Mouse (Mus musculus): ENCODE data around the gene Ell2. TPM values are rescaled to one million over a fixed set of nuclear protein-coding genes. Genes with fewer than 3 reads are reported as not detected.

Ell2 gene
- polyA plus RNA-seq, 2 experiments: 7.7 to 9.4 TPM

- no peaks in the 10 kb centered on the region for H3K4me1 ChIP-seq (ENCODE audit: control insufficient read depth, insufficient read depth, low read length)
- H3K9ac ChIP-seq (ENCODE audit: low read depth, low read length, severe bottlenecking): no peak overlapping the region
- ATAC-seq (ENCODE audit: low FRiP score, low read depth) (no peak), DNase-seq (ENCODE audit: low spot score) (no peak)
- TF ChIP-seq POLR2A (IDR thresholded peaks at IDR 0.05; ENCODE audit: borderline replicate concordance, extremely low read depth, insufficient read depth, insufficient read length): no peak
- no peak overlapping the region for H3K4me3 ChIP-seq (replicated peaks; ENCODE audit: low read length)
- no peaks in the 10 kb centered on the region for H3K27me3 ChIP-seq (ENCODE audit: control insufficient read depth, insufficient read depth, low read length)
- 58% methylated on average over 5 of the region's 5 CpGs for WGBS
- H3K36me3 ChIP-seq (ENCODE audit: control insufficient read depth, insufficient read depth, low read length): 0 out of 2 replicates have a peak, but pooled peaks cover 4% of the 10 kb centered on the region
- H3K4me2 ChIP-seq (replicated peaks; ENCODE audit: low read depth, low read length, severe bottlenecking): no peak overlapping the region
- H3K27ac ChIP-seq (replicated peaks; ENCODE audit: low read depth, low read length): no peak overlapping the region
- H3K9me3 ChIP-seq (ENCODE audit: control insufficient read depth, low read length): no peaks in the 10 kb centered on the region
These were observed 59.7 kb downstream of the Ell2 start for GRCm38 (mm10) chr13:75766238-75766637.

GRCm38 (mm10) chr13:75766967-75767366, 60.4 kb downstream of the Ell2 start:
- Histone ChIP-seq H3K9ac (ENCODE audit: low read depth, low read length, severe bottlenecking) (no peak overlapping the region), H3K4me1 (ENCODE audit: control insufficient read depth, insufficient read depth, low read length) (no peaks in the 10 kb centered on the region), H3K9me3 (ENCODE audit: control insufficient read depth, low read length) (no peaks in the 10 kb centered on the region), H3K36me3 (ENCODE audit: control insufficient read depth, insufficient read depth, low read length) (0 out of 2 replicates have a peak, but pooled peaks cover 4% of the 10 kb centered on the region), H3K27ac (replicated peaks; ENCODE audit: low read depth, low read length) (no peak overlapping the region), H3K4me2 (replicated peaks; ENCODE audit: low read depth, low read length, severe bottlenecking) (no peak overlapping the region), H3K27me3 (ENCODE audit: control insufficient read depth, insufficient read depth, low read length) (no peaks in the 10 kb centered on the region), H3K4me3 (replicated peaks; ENCODE audit: low read length) (no peak overlapping the region)
- ATAC-seq (ENCODE audit: low FRiP score, low read depth) (no peak), DNase-seq (ENCODE audit: low spot score) (no peak)
- WGBS: 77% methylated on average over 2 of the region's 2 CpGs
- TF ChIP-seq POLR2A (IDR thresholded peaks at IDR 0.05; ENCODE audit: borderline replicate concordance, extremely low read depth, insufficient read depth, insufficient read length): no peak

GRCm38 (mm10) chr13:75770744-75771143, 64.2 kb downstream of the Ell2 start:
- no peaks in the 10 kb centered on the region for H3K4me1 ChIP-seq (ENCODE audit: control insufficient read depth, insufficient read depth, low read length)
- no peaks in the 10 kb centered on the region for H3K36me3 ChIP-seq (ENCODE audit: control insufficient read depth, insufficient read depth, low read length)
- H3K27ac ChIP-seq (replicated peaks; ENCODE audit: low read depth, low read length): no peak overlapping the region
- H3K9ac ChIP-seq (ENCODE audit: low read depth, low read length, severe bottlenecking): no peak overlapping the region
- ATAC-seq (ENCODE audit: low FRiP score, low read depth) (no peak), DNase-seq (ENCODE audit: low spot score) (no peak)
- no peaks in the 10 kb centered on the region for H3K27me3 ChIP-seq (ENCODE audit: control insufficient read depth, insufficient read depth, low read length)
- no peak overlapping the region for H3K4me2 ChIP-seq (replicated peaks; ENCODE audit: low read depth, low read length, severe bottlenecking)
- 97% methylated on average over 2 of the region's 2 CpGs for WGBS
- no peak for TF ChIP-seq POLR2A (IDR thresholded peaks at IDR 0.05; ENCODE audit: borderline replicate concordance, extremely low read depth, insufficient read depth, insufficient read length)
- H3K4me3 ChIP-seq (replicated peaks; ENCODE audit: low read length): no peak overlapping the region
- no peaks in the 10 kb centered on the region for H3K9me3 ChIP-seq (ENCODE audit: control insufficient read depth, low read length)

GRCm38 (mm10) chr13:75771404-75771803, 64.8 kb downstream of the Ell2 start:
- no peak for ATAC-seq (ENCODE audit: low FRiP score, low read depth)
- H3K4me1 ChIP-seq (ENCODE audit: control insufficient read depth, insufficient read depth, low read length): no peaks in the 10 kb centered on the region
- H3K4me2 ChIP-seq (replicated peaks; ENCODE audit: low read depth, low read length, severe bottlenecking): no peak overlapping the region
- no peak overlapping the region for H3K4me3 ChIP-seq (replicated peaks; ENCODE audit: low read length)
- DNase-seq (ENCODE audit: low spot score): no peak
- no peaks in the 10 kb centered on the region for H3K9me3 ChIP-seq (ENCODE audit: control insufficient read depth, low read length)
- H3K27me3 ChIP-seq (ENCODE audit: control insufficient read depth, insufficient read depth, low read length): no peaks in the 10 kb centered on the region
- no peak for TF ChIP-seq POLR2A (IDR thresholded peaks at IDR 0.05; ENCODE audit: borderline replicate concordance, extremely low read depth, insufficient read depth, insufficient read length)
- H3K9ac ChIP-seq (ENCODE audit: low read depth, low read length, severe bottlenecking): no peak overlapping the region
- 85% methylated on average over 4 of the region's 4 CpGs for WGBS
- no peak overlapping the region for H3K27ac ChIP-seq (replicated peaks; ENCODE audit: low read depth, low read length)
- H3K36me3 ChIP-seq (ENCODE audit: control insufficient read depth, insufficient read depth, low read length): no peaks in the 10 kb centered on the region

GRCm38 (mm10) chr13:75771984-75772730, 65.6 kb downstream of the Ell2 start:
- no peak for ATAC-seq (ENCODE audit: low FRiP score, low read depth)
- H3K27me3 ChIP-seq (ENCODE audit: control insufficient read depth, insufficient read depth, low read length): no peaks in the 10 kb centered on the region
- H3K4me2 ChIP-seq (replicated peaks; ENCODE audit: low read depth, low read length, severe bottlenecking): no peak overlapping the region
- no peak for TF ChIP-seq POLR2A (IDR thresholded peaks at IDR 0.05; ENCODE audit: borderline replicate concordance, extremely low read depth, insufficient read depth, insufficient read length)
- no peak for DNase-seq (ENCODE audit: low spot score)
- no peak overlapping the region for H3K27ac ChIP-seq (replicated peaks; ENCODE audit: low read depth, low read length)
- H3K9me3 ChIP-seq (ENCODE audit: control insufficient read depth, low read length): no peaks in the 10 kb centered on the region
- WGBS: 91% methylated on average over 3 of the region's 3 CpGs
- H3K4me3 ChIP-seq (replicated peaks; ENCODE audit: low read length): no peak overlapping the region
- H3K36me3 ChIP-seq (ENCODE audit: control insufficient read depth, insufficient read depth, low read length): no peaks in the 10 kb centered on the region
- no peak overlapping the region for H3K9ac ChIP-seq (ENCODE audit: low read depth, low read length, severe bottlenecking)
- H3K4me1 ChIP-seq (ENCODE audit: control insufficient read depth, insufficient read depth, low read length): no peaks in the 10 kb centered on the region
